Mouse (Mus musculus) cerebellum, adult 2 months (tissue): ENCODE results near the gene Pard6a.

Experiments used
- CTCF ChIP-seq: fragments of 200-500 bp; IDR thresholded peaks from 2 replicates; pipeline ENCODE4 v1.5.1; 2011; ENCODE audit warnings: low read depth, mild to moderate bottlenecking, control low read depth, low read length, moderate library complexity, borderline replicate concordance; ENCODE audit not compliant: insufficient read depth
- POLR2A ChIP-seq: fragments of 200-500 bp; IDR thresholded peaks from 2 replicates; pipeline ENCODE4 v1.6.1; 2011; ENCODE audit warnings: low read length, control low read depth, borderline replicate concordance; ENCODE audit not compliant: insufficient read depth

GRCm38 (mm10) chr8:105719637-105720036 lies 18.7 kb downstream of the Pard6a start:
- no peak for TF ChIP-seq CTCF
- TF ChIP-seq POLR2A = no peak
